In genomic region chr9:72110627-72111003, GRCm38 (mm10) we compare ENCODE assay signal across 8 mouse cellular contexts. TPM values are rescaled to one million over a fixed set of nuclear protein-coding genes. Genes with fewer than 3 reads are reported as not detected.
DNase-seq lines count a peak whose midpoint lies in the region; ATAC-seq and TF ChIP-seq lines count a peak whose summit lies in the region.

No protein-coding gene starts in this region.

- peak overlapping the region; percentile 98 for H3K4me2 ChIP-seq in liver, embryonic 12.5 days
- H3K4me2 ChIP-seq in myocyte (ENCODE audit: low read depth), result peak overlapping the region; percentile 82

- H3K9me3 ChIP-seq in liver, embryonic 12.5 days (replicated peaks), result no peaks in the 10 kb centered on the region

- peak overlapping the region; percentile 100 for H3ac ChIP-seq in myocyte (ENCODE audit: control insufficient read depth, insufficient read length)

- H3K4me3 ChIP-seq in liver, embryonic 12.5 days, result peak overlapping the region; percentile 96
- peak overlapping the region; percentile 81 for H3K4me3 ChIP-seq in myocyte

- peak; percentile 1 for TF ChIP-seq POLR2A in myocyte (IDR thresholded peaks at IDR 0.05; ENCODE audit: insufficient read length, low read depth)

- H3K27ac ChIP-seq in liver, embryonic 12.5 days, result peak overlapping the region; percentile 87

- peaks cover 24% of the 10 kb centered on the region for H3K4me1 ChIP-seq in liver, embryonic 12.5 days

- peak; percentile 63 for ATAC-seq in liver, embryonic 12.5 days

- under 1% methylated on average over 22 of the region's 23 CpGs for WGBS in liver, embryonic 12.5 days (ENCODE audit: insufficient replicate concordance)

- peak overlapping the region; percentile 97 for H3K9ac ChIP-seq in liver, embryonic 12.5 days

- DNase-seq in 3T3-L1 (ENCODE audit: low read depth, low spot score), result peak; percentile 52
- DNase-seq in MEL-GATA-1-ER (ENCODE audit: extremely low read depth, low read depth), result peak; percentile 25
- peak; percentile 64 for DNase-seq in embryo, embryonic 11 days
- DNase-seq in heart, adult 18-20 months, result peak; percentile 34 to 65
- DNase-seq in kidney, adult 9 months, result peak; percentile 40
- DNase-seq in yolk sac, embryonic 10.5 days (ENCODE audit: low spot score), result peak; percentile 67

- H3K27me3 ChIP-seq in liver, embryonic 12.5 days (replicated peaks), result no peaks in the 10 kb centered on the region; the same call in 1 of the 2 replicates
- no peaks in the 10 kb centered on the region for H3K27me3 ChIP-seq in myocyte (ENCODE audit: control insufficient read depth, insufficient read depth, insufficient read length)

- peaks cover 12% of the 10 kb centered on the region for H3K36me3 ChIP-seq in liver, embryonic 12.5 days
- peaks cover 18% of the 10 kb centered on the region for H3K36me3 ChIP-seq in myocyte (ENCODE audit: control insufficient read depth, insufficient read depth)

- H3K79me2 ChIP-seq in myocyte (ENCODE audit: control insufficient read depth, insufficient read depth), result peaks cover 53% of the 10 kb centered on the region

TF ChIP-seq in myocyte, 11 proteins besides CTCF, POLR2A, EP300 and RAD21:
- TF ChIP-seq REST (IDR thresholded peaks at IDR 0.05; ENCODE audit: insufficient read depth, insufficient read length) (no peak), MAX (IDR thresholded peaks at IDR 0.05; ENCODE audit: low read depth) (no peak), TCF12 (IDR thresholded peaks at IDR 0.05; ENCODE audit: insufficient read depth, poor library complexity, severe bottlenecking) (no peak), TCF3 (IDR thresholded peaks at IDR 0.05; ENCODE audit: insufficient read length, low read depth) (no peak), CEBPB (IDR thresholded peaks at IDR 0.05; ENCODE audit: insufficient read depth, poor library complexity, severe bottlenecking) (no peak), POLR2AphosphoS2 (IDR thresholded peaks at IDR 0.05; ENCODE audit: insufficient read length, low read depth) (no peak), E2F4 (IDR thresholded peaks at IDR 0.05; ENCODE audit: insufficient read depth) (no peak), USF1 (IDR thresholded peaks at IDR 0.05; ENCODE audit: low read depth) (no peak)

RNA-seq across cellular contexts. Expression of gene Tcf12, which starts 1.1 kb away (rescaled TPM):
- total RNA-seq in heart, adult 18-20 months (2021), result 10 to 100 TPM; 29.6 to 32.0 TPM
- 19.7 and 19.9 TPM in 2 replicates for polyA plus RNA-seq in liver, embryonic 12.5 days (2016; fragmentation: Nextera tagmentation; extraction: Ambion mirVana)
- polyA plus RNA-seq in myocyte (2012; fragmentation: generic; extraction: Trizol), result 34.6 TPM

Comparison
In these comparisons a context has a peak if more than half of its experiments do, and no peak if none do; other contexts are left out.
1. Peak in every context shown above with its lines: DNase-seq, ATAC-seq, H3K4me3 ChIP-seq and H3K27ac ChIP-seq.